In genomic region chr5:149261449-149261848, GRCm38 (mm10) we compare ENCODE assay signal across 24 mouse cellular contexts. TPM values are rescaled to one million over a fixed set of nuclear protein-coding genes. Genes with fewer than 3 reads are reported as not detected.
A peak's percentile ranks its signal among the peaks of the same experiment; 100 is the strongest.
DNase-seq lines count a peak whose midpoint lies in the region; ATAC-seq and TF ChIP-seq lines count a peak whose summit lies in the region.
"Had no signal": no experiment of that assay in that cellular context is flagged by ENCODE, and none has a peak within 500 bp of the region (broad histone marks: within the 10 kb centered on the region; RNA-seq: fewer than 3 reads in every experiment).

No protein-coding gene starts in this region.

- intact Hi-C loops in heart, adult 2 months (cut with DNase I): no loop called here

- H3K9ac ChIP-seq in liver, embryonic 14.5 days (replicated peaks): no peak overlapping the region
- no peak overlapping the region for H3K9ac ChIP-seq in heart, adult 2 months (ENCODE audit: low read depth, low read length)
- H3K9ac ChIP-seq: forebrain, embryonic 12.5 days; forebrain, postnatal 0 days; heart, embryonic 15.5 days; hindbrain, embryonic 12.5 days; limb, embryonic 15.5 days; midbrain, embryonic 12.5 days; neural tube, embryonic 12.5 days had no signal

- ATAC-seq in liver, embryonic 14.5 days (ENCODE audit: insufficient read depth): no peak
- ATAC-seq: forebrain, postnatal 0 days; hindbrain, postnatal 0 days; intestine, embryonic 16.5 days had no signal

- no peaks in the 10 kb centered on the region for H3K79me2 ChIP-seq in heart, adult 2 months (replicated peaks; ENCODE audit: control insufficient read depth, insufficient read depth, low read length)

- no peaks in the 10 kb centered on the region for H3K9me3 ChIP-seq in liver, embryonic 14.5 days (ENCODE audit: control insufficient read depth, low read length)
- no peaks in the 10 kb centered on the region for H3K9me3 ChIP-seq in midbrain, embryonic 10.5 days (replicated peaks)
- H3K9me3 ChIP-seq: forebrain, embryonic 12.5 days; heart, embryonic 10.5 days; heart, embryonic 15.5 days; hindbrain, embryonic 12.5 days; limb, embryonic 10.5 days; limb, embryonic 15.5 days; midbrain, embryonic 12.5 days; neural tube, embryonic 12.5 days had no signal

- DNase-seq in liver, embryonic 14.5 days (ENCODE audit: low read depth in 3 of 3, low spot score in 3 of 3): no peak
- DNase-seq in liver (no peak), ES-CJ7 (ENCODE audit: low read depth, low spot score) (peak; percentile 83), ZHBTc4 (ENCODE audit: low read depth, low spot score) (peak; percentile 82)
- DNase-seq in midbrain, embryonic 10.5 days (ENCODE audit: low spot score): no peak
- DNase-seq in heart, adult 2 months: no peak
- no peak for DNase-seq in right cerebral cortex, postnatal 14 days
- DNase-seq: cerebellum, adult 18-20 months; forebrain, postnatal 0 days; layer of hippocampus, postnatal 36 days; right cerebral cortex, adult 18-20 months; right cerebral cortex, postnatal 4 days had no signal

- H3K27ac ChIP-seq in liver, embryonic 14.5 days: no peak overlapping the region
- H3K27ac ChIP-seq in midbrain, embryonic 10.5 days (replicated peaks): no peak overlapping the region
- no peak overlapping the region for H3K27ac ChIP-seq in heart, adult 2 months
- H3K27ac ChIP-seq: forebrain, embryonic 12.5 days; heart, embryonic 10.5 days; heart, embryonic 15.5 days; hindbrain, embryonic 12.5 days; hindbrain, postnatal 0 days; limb, embryonic 10.5 days; limb, embryonic 15.5 days; midbrain, embryonic 12.5 days; neural tube, embryonic 12.5 days had no signal

- no peak overlapping the region for H3K4me3 ChIP-seq in liver, embryonic 14.5 days (ENCODE audit: insufficient read depth in 1 of 2, low read depth in 2 of 2, low read length in 2 of 2)
- no peak overlapping the region for H3K4me3 ChIP-seq in midbrain, embryonic 10.5 days
- H3K4me3 ChIP-seq in heart, adult 2 months: no peak overlapping the region
- H3K4me3 ChIP-seq: erythroblast, embryonic 14.5 days; forebrain, embryonic 12.5 days; heart, embryonic 10.5 days; heart, embryonic 15.5 days; hindbrain, embryonic 12.5 days; limb, embryonic 10.5 days; limb, embryonic 15.5 days; midbrain, embryonic 12.5 days; myocyte; neural tube, embryonic 12.5 days had no signal

- WGBS in liver, embryonic 14.5 days (ENCODE audit: insufficient replicate concordance): 61% methylated on average over 7 of the region's 7 CpGs
- 74% methylated on average over 7 of the region's 7 CpGs for WGBS in midbrain, embryonic 10.5 days
- 75% methylated on average over 7 of the region's 7 CpGs for WGBS in heart, adult 2 months

- no peak for TF ChIP-seq POLR2A in heart, adult 2 months (IDR thresholded peaks at IDR 0.05; ENCODE audit: insufficient read depth, low read depth, low read length)

- H3K36me3 ChIP-seq in liver, embryonic 14.5 days (replicated peaks; ENCODE audit: control insufficient read depth, insufficient read depth, low read depth): no peaks in the 10 kb centered on the region
- no peaks in the 10 kb centered on the region for H3K36me3 ChIP-seq in midbrain, embryonic 10.5 days
- no peaks in the 10 kb centered on the region for H3K36me3 ChIP-seq in heart, adult 2 months (ENCODE audit: control insufficient read depth, insufficient read depth, low read length)
- H3K36me3 ChIP-seq: forebrain, embryonic 12.5 days; heart, embryonic 10.5 days; heart, embryonic 15.5 days; hindbrain, embryonic 12.5 days; limb, embryonic 10.5 days; limb, embryonic 15.5 days; midbrain, embryonic 12.5 days; neural tube, embryonic 12.5 days had no signal

- H3K4me1 ChIP-seq in liver, embryonic 14.5 days (replicated peaks; ENCODE audit: control insufficient read depth in 2 of 2, insufficient read depth in 2 of 2, low read length in 1 of 2): 0 out of 4 replicates have a peak, but pooled peaks cover 0 to 3% of the 10 kb centered on the region in 2 experiments
- H3K4me1 ChIP-seq in midbrain, embryonic 10.5 days: peaks cover 26% of the 10 kb centered on the region
- H3K4me1 ChIP-seq in heart, adult 2 months (ENCODE audit: control insufficient read depth, insufficient read depth, low read length): no peaks in the 10 kb centered on the region

- no peak overlapping the region for H3K4me2 ChIP-seq in liver, embryonic 14.5 days (ENCODE audit: low read depth)
- H3K4me2 ChIP-seq: forebrain, embryonic 12.5 days; heart, embryonic 15.5 days; hindbrain, embryonic 12.5 days; limb, embryonic 15.5 days; midbrain, embryonic 12.5 days; neural tube, embryonic 12.5 days had no signal

- no peak for TF ChIP-seq EP300 in liver, embryonic 14.5 days (IDR thresholded peaks at IDR 0.05; ENCODE audit: low read depth)
- no peak for TF ChIP-seq EP300 in heart, adult 2 months (IDR thresholded peaks at IDR 0.05; ENCODE audit: insufficient read depth, low read depth, low read length)

- no peaks in the 10 kb centered on the region for H3K27me3 ChIP-seq in liver, embryonic 14.5 days (ENCODE audit: control insufficient read depth, insufficient read depth, low read length)
- H3K27me3 ChIP-seq in midbrain, embryonic 10.5 days (ENCODE audit: low read depth, poor library complexity, severe bottlenecking): no peaks in the 10 kb centered on the region
- H3K27me3 ChIP-seq in heart, adult 2 months (ENCODE audit: control insufficient read depth, insufficient read depth, low read length): no peaks in the 10 kb centered on the region
- H3K27me3 ChIP-seq: forebrain, embryonic 12.5 days; heart, embryonic 15.5 days; limb, embryonic 15.5 days; neural tube, embryonic 12.5 days had no signal

- peak; percentile 30; the same call in 1 of the 2 replicates for TF ChIP-seq CTCF in liver, embryonic 14.5 days (IDR thresholded peaks at IDR 0.05; ENCODE audit: low read depth)
- no peak for TF ChIP-seq CTCF in heart, adult 2 months (IDR thresholded peaks at IDR 0.05)

RNA-seq across cellular contexts. Expression of gene Alox5ap, which starts 3.1 kb away (rescaled TPM):
- 17.4 and 26.7 TPM in 2 replicates for polyA plus RNA-seq in liver, embryonic 14.5 days (2012; rRNA removed)
- 26.2 and 29.6 TPM in 2 replicates for polyA plus RNA-seq in liver, embryonic 14.5 days (2014; fragmentation: Nextera tagmentation; extraction: Ambion mirVana)
- 4.8 and 6.2 TPM in 2 replicates for polyA plus RNA-seq in midbrain, embryonic 10.5 days (2016; fragmentation: Nextera tagmentation; extraction: Ambion mirVana)
- 10 to 100 TPM; 19.9 to 21.1 TPM for total RNA-seq in heart, adult 2 months (2021)
- polyA plus RNA-seq in heart, adult 2 months (2012; rRNA removed): 25.5 and 26.5 TPM in 2 replicates
- polyA plus RNA-seq: erythroblast, embryonic 14.5 days had no signal

Comparison
In these comparisons a context has a peak if more than half of its experiments do, and no peak if none do; other contexts are left out.
1. DNase-seq: peak in ES-CJ7 (single experiment) and ZHBTc4 (single experiment); none in liver, embryonic 14.5 days (0 of 3), liver (single experiment), midbrain, embryonic 10.5 days (single experiment), heart, adult 2 months (0 of 2) and right cerebral cortex, postnatal 14 days (single experiment).